Mouse (Mus musculus): Measurements from ENCODE around the gene Cbarp. TPM values are rescaled to one million over a fixed set of nuclear protein-coding genes. Genes with fewer than 3 reads are reported as not detected.
"Not testable (repeated sequence)": the region's sequence is repeated elsewhere in the genome, so short reads cannot be mapped to it uniquely, and the experiment has no call there.

The Cbarp gene
- polyA plus RNA-seq, 1 experiment from 2014 or later: 5.0 TPM

DNA sequence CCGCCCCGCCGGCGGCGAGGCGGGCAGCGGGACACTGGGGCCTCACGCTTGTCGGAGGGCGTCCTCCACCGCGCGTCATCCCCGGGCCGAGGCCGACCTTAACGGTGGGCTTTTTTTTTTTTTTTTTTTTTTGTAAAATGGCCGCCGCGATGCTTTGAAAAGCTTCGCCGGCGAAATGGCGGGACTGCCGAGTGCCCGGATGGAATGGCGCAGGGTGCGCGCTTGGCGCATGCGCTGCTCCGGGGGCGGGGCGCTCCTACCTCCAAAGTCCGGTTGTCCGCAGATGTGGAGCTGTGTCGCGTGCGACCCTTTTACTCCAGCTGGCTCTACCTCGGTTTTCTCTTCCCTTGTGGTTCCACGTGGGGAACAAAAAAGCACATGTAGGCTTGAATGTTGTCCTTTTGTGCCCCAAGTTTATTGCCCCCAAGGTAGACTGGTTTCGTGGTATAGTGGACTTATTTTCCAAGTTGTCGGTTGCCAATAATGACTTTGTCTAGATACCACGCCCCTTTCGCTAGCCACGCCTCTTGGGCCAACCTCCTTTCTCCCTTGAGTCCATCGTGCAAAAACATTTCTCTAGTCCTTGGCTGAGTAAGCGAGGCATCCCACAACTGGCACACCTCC is 27.5 kb upstream of the Cbarp start:
- H3K27ac ChIP-seq: peak overlapping the region; percentile 100
- peak overlapping the region; percentile 99 for H3K9ac ChIP-seq
- peak; percentile 44 for ATAC-seq (ENCODE audit: borderline replicate concordance, extremely low read depth, low FRiP score, low TSS enrichment)
- no peaks in the 10 kb centered on the region for H3K27me3 ChIP-seq
- peak overlapping the region; percentile 84 for H3K4me3 ChIP-seq
- peaks cover 26% of the 10 kb centered on the region for H3K36me3 ChIP-seq
- no peaks in the 10 kb centered on the region for H3K9me3 ChIP-seq
- H3K4me2 ChIP-seq: peak overlapping the region; percentile 62
- H3K4me1 ChIP-seq: peaks cover 64% of the 10 kb centered on the region
- WGBS: under 1% methylated on average over 47 of the region's 48 CpGs

DNA sequence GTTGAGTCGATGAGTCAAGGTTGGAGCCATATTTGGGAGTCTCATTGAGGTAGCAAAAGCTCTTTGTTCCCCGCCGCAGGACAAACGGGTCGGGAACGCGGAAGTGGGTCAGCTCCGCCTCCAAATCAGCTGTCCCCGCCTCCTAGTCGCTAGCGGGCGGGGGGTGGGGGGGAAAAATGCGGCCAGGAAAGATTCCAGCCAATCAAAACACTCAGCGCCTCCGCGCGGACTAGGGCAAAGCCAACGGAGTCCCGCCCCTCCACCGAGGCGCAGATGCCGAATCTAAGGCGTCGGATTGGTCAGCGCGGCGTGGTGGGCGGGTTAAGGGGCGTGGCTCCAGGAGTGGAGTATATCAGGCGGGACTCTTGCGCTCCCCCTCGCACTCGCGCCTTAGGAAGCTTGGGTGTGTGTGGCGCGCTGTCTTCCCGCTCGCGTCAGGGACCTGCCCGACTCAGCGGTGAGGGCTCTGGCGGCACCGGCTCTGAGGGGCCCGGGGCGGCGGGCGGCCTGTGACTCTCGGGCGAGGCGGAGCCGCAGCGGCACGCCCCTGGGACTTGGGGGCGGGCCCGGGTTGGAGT is 26.9 kb upstream of the Cbarp start:
- under 1% methylated on average over 42 of the region's 55 CpGs for WGBS

DNA sequence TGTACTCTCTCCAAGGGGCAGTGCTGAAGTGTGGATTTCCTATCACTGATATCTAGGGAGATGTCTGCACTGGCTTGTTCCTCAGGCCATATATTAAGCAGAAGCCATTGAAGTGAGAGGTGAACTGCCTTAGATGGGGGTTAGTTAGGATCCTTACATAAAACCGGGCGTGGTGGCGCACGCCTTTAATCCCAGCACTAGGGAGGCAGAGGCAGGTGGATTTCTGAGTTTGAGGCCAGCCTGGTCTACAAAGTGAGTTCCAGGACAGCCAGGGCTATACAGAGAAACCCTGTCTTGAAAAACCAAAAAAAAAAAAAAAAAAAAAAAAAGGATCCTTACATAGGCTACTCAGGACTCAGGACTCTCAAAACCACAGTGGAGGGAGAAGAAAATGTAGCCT is 25.5 kb upstream of the Cbarp start:
- peak overlapping the region; percentile 8; the same call in 1 of the 2 replicates for H3K9ac ChIP-seq

More for the DNA sequence above, 26.9 kb upstream of the Cbarp start:
- no peaks in the 10 kb centered on the region for H3K27me3 ChIP-seq
- H3K36me3 ChIP-seq: peaks cover 26% of the 10 kb centered on the region
- H3K4me1 ChIP-seq: peaks cover 68% of the 10 kb centered on the region
- peak overlapping the region; percentile 62 for H3K4me2 ChIP-seq
- H3K9me3 ChIP-seq: no peaks in the 10 kb centered on the region
- peak; percentile 92 for ATAC-seq (ENCODE audit: borderline replicate concordance, extremely low read depth, low FRiP score, low TSS enrichment)
- peak overlapping the region; percentile 84 for H3K4me3 ChIP-seq
- peak overlapping the region; percentile 100 for H3K27ac ChIP-seq
- H3K9ac ChIP-seq: peak overlapping the region; percentile 99

DNA sequence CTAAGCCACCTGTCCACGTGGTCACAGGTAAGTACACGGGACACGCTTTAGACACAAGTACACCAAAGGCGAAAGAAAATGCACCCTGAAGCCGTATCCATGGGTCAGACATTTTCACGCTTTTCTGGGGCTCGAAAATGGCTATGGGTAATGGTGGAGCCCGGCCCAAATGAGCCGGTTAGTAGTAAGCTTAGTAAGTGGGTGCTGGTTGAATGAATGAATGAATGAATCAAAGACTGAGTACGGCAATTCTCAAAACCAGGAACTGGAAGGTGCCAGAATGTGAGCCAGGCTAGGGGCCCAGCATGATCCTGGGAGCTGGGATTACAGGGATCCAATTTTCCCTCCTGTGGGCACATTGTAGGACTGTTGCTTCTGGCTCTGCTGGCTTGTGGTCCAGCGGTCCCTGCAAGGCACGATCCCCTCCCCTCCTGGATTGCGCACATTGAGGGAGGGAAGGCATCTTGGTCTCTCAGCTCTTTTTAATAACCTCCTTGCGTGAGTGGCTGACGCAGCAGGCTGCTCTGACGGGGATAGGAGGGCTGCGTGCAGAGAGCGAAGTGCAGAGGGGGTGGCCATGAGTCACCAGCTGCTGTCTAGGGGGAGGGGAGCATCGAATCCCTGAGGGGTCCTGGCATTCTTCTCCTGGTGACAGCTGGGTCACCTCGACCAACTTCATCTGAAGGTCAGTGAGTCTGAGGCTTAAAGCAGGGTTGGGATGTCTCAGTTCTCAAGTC is 24.9 kb upstream of the Cbarp start, which contains the start of gene Cirbp:
TSS of gene Cirbp (plus strand) at position 594 of the 737 bp plus-strand sequence.
- Histone ChIP-seq H3K27me3 (no peaks in the 10 kb centered on the region), H3K9me3 (no peaks in the 10 kb centered on the region), H3K36me3 (peaks cover 10% of the 10 kb centered on the region), H3K4me2 (peak within 1 kb of the TSS; percentile 92), H3K4me1 (peaks cover 77% of the 10 kb centered on the region), H3K27ac (peak within 1 kb of the TSS; percentile 100), H3K4me3 (peak within 1 kb of the TSS; percentile 43), H3K9ac (peak within 1 kb of the TSS; percentile 40)
- WGBS: 22% methylated on average over 20 of the region's 20 CpGs
- ATAC-seq (ENCODE audit: borderline replicate concordance, extremely low read depth, low FRiP score, low TSS enrichment): no peak

More for the DNA sequence above, 25.5 kb upstream of the Cbarp start:
- H3K9me3 ChIP-seq; H3K4me3 ChIP-seq; H3K27me3 ChIP-seq; ATAC-seq (ENCODE audit: borderline replicate concordance, extremely low read depth, low FRiP score, low TSS enrichment): not testable (repeated sequence)
- Histone ChIP-seq H3K4me1 (peaks cover 71% of the 10 kb centered on the region), H3K27ac (peak overlapping the region; percentile 18), H3K4me2 (peak overlapping the region; percentile 92; the same call in 1 of the 2 replicates), H3K36me3 (peaks cover 15% of the 10 kb centered on the region)
- 85% methylated on average over 4 of the region's 4 CpGs for WGBS

DNA sequence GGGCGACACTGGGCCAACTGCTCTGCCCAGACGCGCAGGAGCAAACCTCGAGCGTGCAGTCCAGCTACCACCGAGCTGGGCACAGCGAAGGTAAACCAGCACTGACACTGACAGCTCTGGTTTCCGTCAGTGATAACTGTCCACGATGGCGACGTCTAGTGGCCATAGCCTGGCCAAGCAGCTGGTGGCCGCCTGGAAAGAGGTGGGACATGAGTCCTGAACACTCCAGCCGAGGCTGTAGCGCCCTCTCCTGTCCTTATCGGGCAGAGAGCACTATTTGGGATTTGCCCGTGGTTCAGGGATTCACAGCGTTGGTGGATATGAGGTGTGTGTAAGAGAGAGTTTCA is 24.3 kb upstream of the Cbarp start:
- Histone ChIP-seq H3K27ac (peak overlapping the region; percentile 54; the same call in 1 of the 2 replicates), H3K9me3 (no peaks in the 10 kb centered on the region), H3K4me2 (peak overlapping the region; percentile 92), H3K9ac (peak overlapping the region; percentile 40), H3K4me1 (peaks cover 82% of the 10 kb centered on the region), H3K27me3 (no peaks in the 10 kb centered on the region), H3K4me3 (peak overlapping the region; percentile 43), H3K36me3 (peaks cover 4% of the 10 kb centered on the region)
- WGBS: 0% methylated on average over 17 of the region's 17 CpGs
- peak; percentile 24 for ATAC-seq (ENCODE audit: borderline replicate concordance, extremely low read depth, low FRiP score, low TSS enrichment)

DNA sequence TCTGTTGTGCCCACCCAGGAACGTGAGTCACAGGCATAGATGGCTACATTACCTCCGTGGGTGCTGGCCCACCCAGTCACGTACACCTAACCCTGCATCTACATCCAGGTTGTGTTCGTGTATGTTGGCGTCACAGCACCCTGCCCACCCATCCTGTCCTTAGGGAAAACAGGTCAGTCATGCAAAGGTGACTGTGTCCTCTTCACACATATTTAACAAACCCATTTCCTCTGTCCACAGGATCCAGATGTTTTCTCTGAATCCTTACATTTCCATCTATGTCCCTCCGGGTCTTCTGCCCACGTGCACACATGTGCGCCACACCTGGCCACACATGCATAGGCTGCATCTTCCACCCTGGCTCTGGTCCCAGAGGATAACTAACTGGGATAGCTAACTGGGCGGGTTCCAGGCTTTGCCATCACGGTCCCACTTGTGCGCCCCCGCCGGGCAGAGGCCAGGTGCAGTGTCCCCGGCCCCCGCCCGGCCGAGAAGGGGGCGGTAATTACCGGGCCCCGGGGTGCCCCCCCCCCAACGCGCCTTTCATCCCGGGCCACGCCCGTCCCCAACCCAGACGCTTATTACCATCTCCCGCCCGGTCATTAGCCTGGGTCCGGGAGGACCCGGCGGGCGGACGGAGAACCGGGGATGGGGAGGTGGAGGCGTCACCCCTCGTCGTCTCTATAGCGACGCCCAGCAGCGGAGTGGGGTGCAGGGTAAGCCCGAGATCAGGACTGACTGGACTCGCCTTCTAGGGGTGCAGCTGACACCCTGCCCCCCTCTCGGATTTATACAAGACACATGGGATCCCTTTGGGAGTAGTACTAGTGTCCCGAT is 23.7 kb upstream of the Cbarp start:
- H3K27ac ChIP-seq: peak overlapping the region; percentile 54; the same call in 1 of the 2 replicates
- peak overlapping the region; percentile 40 for H3K9ac ChIP-seq
- no peaks in the 10 kb centered on the region for H3K27me3 ChIP-seq
- ATAC-seq (ENCODE audit: borderline replicate concordance, extremely low read depth, low FRiP score, low TSS enrichment): no peak
- no peaks in the 10 kb centered on the region for H3K36me3 ChIP-seq
- H3K4me1 ChIP-seq: peaks cover 79% of the 10 kb centered on the region
- WGBS: 8% methylated on average over 44 of the region's 44 CpGs
- peak overlapping the region; percentile 43 for H3K4me3 ChIP-seq
- peak overlapping the region; percentile 92 for H3K4me2 ChIP-seq
- no peaks in the 10 kb centered on the region for H3K9me3 ChIP-seq

DNA sequence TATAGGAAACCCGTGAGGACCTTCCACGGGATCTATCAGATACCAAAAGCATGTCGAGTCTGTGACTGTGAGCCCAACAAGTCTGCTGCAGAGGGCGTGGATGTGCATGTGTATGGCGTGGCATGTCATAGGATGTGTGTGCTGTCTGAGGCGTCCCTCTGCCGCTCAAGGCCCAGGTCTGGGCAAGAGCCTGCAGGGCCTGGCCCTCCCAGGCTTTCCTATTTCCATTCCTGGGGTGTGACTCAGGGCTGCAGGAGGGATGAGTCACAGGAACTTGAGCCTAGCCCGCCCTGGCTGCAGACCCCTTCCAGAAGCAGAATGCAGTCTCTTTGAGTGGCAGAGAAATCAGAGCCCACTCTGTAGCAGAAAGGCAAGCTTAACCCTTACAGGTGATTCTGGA is 23.1 kb upstream of the Cbarp start:
- WGBS: 68% methylated on average over 8 of the region's 8 CpGs

DNA sequence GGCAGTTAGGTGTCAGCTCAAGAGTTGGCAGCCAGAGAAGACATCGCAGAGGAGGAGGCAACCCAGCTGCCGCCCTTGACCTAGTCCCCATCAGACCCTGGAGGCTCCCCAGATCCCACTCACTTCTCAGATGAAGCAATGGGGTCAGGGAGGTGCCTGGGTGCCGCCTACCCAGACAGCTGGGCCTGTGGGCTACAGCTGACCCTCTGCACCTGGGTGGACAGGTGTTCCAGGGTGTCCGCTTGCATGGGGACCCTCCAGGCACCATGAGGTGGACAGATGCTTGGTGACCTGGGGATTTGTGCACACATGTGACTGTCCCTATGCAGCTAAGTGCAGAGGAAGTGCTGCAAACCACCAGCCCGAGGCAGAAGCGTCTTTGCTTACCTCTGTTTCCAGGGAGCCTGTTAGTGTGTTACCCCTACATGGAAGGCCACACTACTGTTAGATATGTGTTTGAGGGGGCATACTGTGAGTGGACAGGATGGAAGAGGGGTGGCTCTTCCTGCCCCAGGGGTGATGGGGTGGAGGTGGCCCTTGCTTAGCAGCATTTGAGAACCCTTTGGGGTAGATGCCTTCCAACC is 22.2 kb upstream of the Cbarp start:
- H3K4me3 ChIP-seq: no peak overlapping the region

More for the DNA sequence above, 23.1 kb upstream of the Cbarp start:
- no peak overlapping the region for H3K27ac ChIP-seq
- H3K9ac ChIP-seq: no peak overlapping the region; the same call in 1 of the 2 replicates
- H3K4me3 ChIP-seq: no peak overlapping the region
- H3K4me2 ChIP-seq: peak overlapping the region; percentile 92; the same call in 1 of the 2 replicates
- ATAC-seq (ENCODE audit: borderline replicate concordance, extremely low read depth, low FRiP score, low TSS enrichment): no peak
- no peaks in the 10 kb centered on the region for H3K27me3 ChIP-seq
- peaks cover 79% of the 10 kb centered on the region for H3K4me1 ChIP-seq
- no peaks in the 10 kb centered on the region for H3K36me3 ChIP-seq
- H3K9me3 ChIP-seq: no peaks in the 10 kb centered on the region

DNA sequence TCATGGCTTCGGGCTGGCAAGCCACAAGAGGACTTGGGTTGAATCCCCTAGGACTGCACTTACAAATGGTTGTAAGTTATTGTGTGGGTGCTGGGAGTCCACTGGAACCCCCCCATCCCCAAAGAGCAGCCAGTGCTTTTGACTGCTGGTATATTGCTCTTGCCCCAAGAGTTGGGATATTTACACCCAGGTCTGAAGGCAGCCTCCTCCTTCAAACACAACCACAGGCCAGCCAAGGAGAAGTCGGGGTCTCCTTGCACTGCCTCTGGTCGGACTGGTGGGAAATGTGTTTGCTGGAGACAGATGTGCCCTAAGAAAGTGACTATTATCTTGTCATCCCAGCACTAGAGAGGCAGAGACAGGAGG is 21.6 kb upstream of the Cbarp start:
- Histone ChIP-seq H3K36me3 (peaks cover 5% of the 10 kb centered on the region), H3K4me2 (no peak overlapping the region), H3K27me3 (no peaks in the 10 kb centered on the region), H3K27ac (peak overlapping the region; percentile 99), H3K4me3 (no peak overlapping the region), H3K9ac (no peak overlapping the region), H3K9me3 (no peaks in the 10 kb centered on the region), H3K4me1 (peaks cover 90% of the 10 kb centered on the region)
- 59% methylated on average over 3 of the region's 3 CpGs for WGBS
- no peak for ATAC-seq (ENCODE audit: borderline replicate concordance, extremely low read depth, low FRiP score, low TSS enrichment)

More for the DNA sequence above, 22.2 kb upstream of the Cbarp start:
- Histone ChIP-seq H3K36me3 (no peaks in the 10 kb centered on the region), H3K9ac (no peak overlapping the region), H3K9me3 (no peaks in the 10 kb centered on the region), H3K27me3 (no peaks in the 10 kb centered on the region), H3K4me2 (no peak overlapping the region), H3K4me1 (peaks cover 85% of the 10 kb centered on the region), H3K27ac (peak overlapping the region; percentile 99)
- WGBS: 72% methylated on average over 6 of the region's 6 CpGs
- no peak for ATAC-seq (ENCODE audit: borderline replicate concordance, extremely low read depth, low FRiP score, low TSS enrichment)

DNA sequence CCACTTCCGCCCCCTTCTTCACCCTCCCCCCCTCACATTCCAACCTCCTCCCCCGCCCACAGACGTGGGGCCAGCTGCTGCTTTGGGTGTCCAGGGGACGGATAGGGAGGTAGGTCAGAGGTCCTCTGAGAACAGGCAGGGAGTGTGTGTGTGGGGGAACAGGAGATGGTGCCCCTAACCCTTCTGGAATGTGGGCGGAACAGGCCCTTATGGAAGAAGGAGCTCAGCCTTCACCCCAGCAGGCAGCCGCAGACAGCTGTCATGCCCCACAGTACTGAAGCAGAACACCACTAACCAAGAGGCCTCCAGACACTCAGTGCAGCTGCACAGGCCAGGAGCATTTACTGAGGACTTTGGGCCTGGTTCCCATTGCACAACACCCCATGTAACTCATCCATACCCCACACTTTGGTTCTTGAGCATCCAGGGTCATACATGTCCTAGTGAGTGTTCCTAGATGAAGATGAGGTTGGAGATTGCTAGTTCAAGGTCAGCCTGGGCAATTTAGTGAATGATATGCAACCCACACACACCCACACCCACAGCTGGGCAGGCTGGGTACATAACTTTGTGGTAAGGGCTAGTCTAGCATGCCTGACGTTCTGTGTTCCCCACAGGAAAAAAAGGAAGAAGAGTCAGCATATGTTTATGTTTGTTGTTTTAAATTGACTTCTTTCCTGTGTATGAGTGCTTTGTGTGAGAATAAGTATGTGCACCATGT is 21.0 kb upstream of the Cbarp start:
- Histone ChIP-seq H3K4me3 (peak overlapping the region; percentile 44), H3K27me3 (no peaks in the 10 kb centered on the region), H3K9ac (peak overlapping the region; percentile 39; the same call in 1 of the 2 replicates), H3K4me1 (peaks cover 90% of the 10 kb centered on the region), H3K27ac (peak overlapping the region; percentile 99), H3K36me3 (peaks cover 10% of the 10 kb centered on the region), H3K4me2 (peak overlapping the region; percentile 81), H3K9me3 (no peaks in the 10 kb centered on the region)
- peak; percentile 17 for ATAC-seq (ENCODE audit: borderline replicate concordance, extremely low read depth, low FRiP score, low TSS enrichment)
- WGBS: 10% methylated on average over 7 of the region's 7 CpGs

All from lung, embryonic 15.5 days (tissue).